In the genomic region with DNA sequence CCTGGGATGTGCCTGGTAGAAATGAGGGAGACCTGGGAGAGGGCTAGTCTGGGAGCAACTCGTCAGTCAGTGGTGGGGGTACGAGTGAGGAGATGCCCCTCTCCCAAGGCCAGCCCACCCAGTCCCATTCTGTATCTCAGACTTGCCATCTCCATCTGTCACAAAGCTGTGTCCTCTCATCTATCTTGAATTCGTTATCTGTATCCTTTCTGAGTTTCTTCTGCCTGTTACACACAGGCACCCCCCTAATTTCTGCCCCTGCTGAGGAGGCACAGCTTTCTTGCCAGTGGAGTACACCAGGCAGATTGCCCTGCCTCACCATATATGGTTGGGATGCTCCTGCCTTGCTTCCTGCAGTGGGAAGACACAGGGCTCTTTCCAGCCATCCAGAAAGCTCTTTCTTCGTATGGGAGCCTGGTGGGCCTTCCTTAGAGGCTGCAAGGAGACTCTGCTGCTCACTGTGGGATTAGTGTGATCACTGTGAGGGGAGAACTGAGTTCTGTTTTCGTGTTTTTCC, we compare ENCODE assay signal across 14 mouse cellular contexts. TPM values are rescaled to one million over a fixed set of nuclear protein-coding genes. Genes with fewer than 3 reads are reported as not detected.
DNase-seq lines count a peak whose midpoint lies in the region; ATAC-seq and TF ChIP-seq lines count a peak whose summit lies in the region.
"Had no signal": no experiment of that assay in that cellular context is flagged by ENCODE, and none has a peak within 500 bp of the region (broad histone marks: within the 10 kb centered on the region; RNA-seq: fewer than 3 reads in every experiment).

No protein-coding gene starts in this region.

- no peak overlapping the region for H3K9ac ChIP-seq in hindbrain, embryonic 11.5 days (ENCODE audit: low read depth, low read length)
- no peak overlapping the region for H3K9ac ChIP-seq in midbrain, embryonic 15.5 days
- H3K9ac ChIP-seq: liver, embryonic 15.5 days; midbrain, embryonic 13.5 days had no signal

- no peak for TF ChIP-seq POLR2A in olfactory bulb, adult 2 months (IDR thresholded peaks at IDR 0.05; ENCODE audit: insufficient read depth, low read depth, low read length)

- no peak overlapping the region for H3K4me2 ChIP-seq in hindbrain, embryonic 11.5 days (replicated peaks; ENCODE audit: low read depth, low read length)
- no peak overlapping the region for H3K4me2 ChIP-seq in midbrain, embryonic 15.5 days
- H3K4me2 ChIP-seq: liver, embryonic 15.5 days; midbrain, embryonic 13.5 days had no signal

- H3K27me3 ChIP-seq in hindbrain, embryonic 10.5 days (ENCODE audit: insufficient read depth, poor library complexity, severe bottlenecking), result no peaks in the 10 kb centered on the region
- no peaks in the 10 kb centered on the region for H3K27me3 ChIP-seq in hindbrain, embryonic 11.5 days (ENCODE audit: control insufficient read depth, insufficient read depth, low read length)
- no peaks in the 10 kb centered on the region for H3K27me3 ChIP-seq in midbrain, embryonic 15.5 days (replicated peaks)
- no peaks in the 10 kb centered on the region for H3K27me3 ChIP-seq in midbrain, embryonic 10.5 days (ENCODE audit: low read depth, poor library complexity, severe bottlenecking)
- H3K27me3 ChIP-seq: liver, embryonic 15.5 days; midbrain, embryonic 13.5 days had no signal

- no peak for ATAC-seq in hindbrain, embryonic 11.5 days (ENCODE audit: low FRiP score)
- ATAC-seq in midbrain, embryonic 15.5 days (replicated peaks), result 0 out of 2 replicates have a peak, but pooled peaks have one; percentile 21
- ATAC-seq: midbrain, embryonic 13.5 days had no signal

- H3K9me3 ChIP-seq in hindbrain, embryonic 10.5 days, result no peaks in the 10 kb centered on the region
- no peaks in the 10 kb centered on the region for H3K9me3 ChIP-seq in hindbrain, embryonic 11.5 days (ENCODE audit: control insufficient read depth, low read length)
- no peaks in the 10 kb centered on the region for H3K9me3 ChIP-seq in midbrain, embryonic 15.5 days
- H3K9me3 ChIP-seq in midbrain, embryonic 10.5 days (replicated peaks), result no peaks in the 10 kb centered on the region
- H3K9me3 ChIP-seq: limb, embryonic 10.5 days; liver, embryonic 15.5 days; midbrain, embryonic 13.5 days had no signal

- peaks cover 36% of the 10 kb centered on the region for H3K4me1 ChIP-seq in hindbrain, embryonic 10.5 days (replicated peaks)
- peaks cover 2% of the 10 kb centered on the region; the same call in 1 of the 2 replicates for H3K4me1 ChIP-seq in hindbrain, embryonic 11.5 days (replicated peaks; ENCODE audit: control insufficient read depth, insufficient read depth, low read length)
- peaks cover 24% of the 10 kb centered on the region; the same call in 1 of the 2 replicates for H3K4me1 ChIP-seq in midbrain, embryonic 15.5 days
- H3K4me1 ChIP-seq in midbrain, embryonic 10.5 days, result peaks cover 20% of the 10 kb centered on the region
- H3K4me1 ChIP-seq in olfactory bulb, adult 2 months (ENCODE audit: control insufficient read depth, insufficient read depth, low read length), result peaks cover 24% of the 10 kb centered on the region
- H3K4me1 ChIP-seq: limb, embryonic 10.5 days had no signal

- no peak overlapping the region for H3K4me3 ChIP-seq in hindbrain, embryonic 10.5 days
- no peak overlapping the region for H3K4me3 ChIP-seq in hindbrain, embryonic 11.5 days (ENCODE audit: low read depth, low read length)
- no peak overlapping the region for H3K4me3 ChIP-seq in midbrain, embryonic 15.5 days
- H3K4me3 ChIP-seq in midbrain, embryonic 10.5 days, result no peak overlapping the region
- H3K4me3 ChIP-seq in olfactory bulb, adult 2 months (ENCODE audit: insufficient read depth, low read depth, low read length), result no peak overlapping the region
- H3K4me3 ChIP-seq: limb, embryonic 10.5 days; liver, embryonic 15.5 days; midbrain, embryonic 13.5 days had no signal

- 81% methylated on average over 5 of the region's 5 CpGs for WGBS in hindbrain, embryonic 10.5 days
- 79% methylated on average over 5 of the region's 5 CpGs for WGBS in hindbrain, embryonic 11.5 days
- 71% methylated on average over 5 of the region's 5 CpGs for WGBS in midbrain, embryonic 15.5 days
- 81% methylated on average over 5 of the region's 5 CpGs for WGBS in midbrain, embryonic 10.5 days
- 50% methylated on average over 5 of the region's 5 CpGs for WGBS in olfactory bulb, adult 2 months

- H3K27ac ChIP-seq in hindbrain, embryonic 10.5 days, result peak overlapping the region; percentile 63
- H3K27ac ChIP-seq in hindbrain, embryonic 11.5 days (ENCODE audit: low read depth, low read length), result no peak overlapping the region
- H3K27ac ChIP-seq in midbrain, embryonic 15.5 days, result no peak overlapping the region
- H3K27ac ChIP-seq in midbrain, embryonic 10.5 days (replicated peaks), result no peak overlapping the region
- 0 out of 2 replicates have a peak overlapping the region, but pooled peaks have one; percentile 8 for H3K27ac ChIP-seq in olfactory bulb, adult 2 months (ENCODE audit: insufficient read depth, low read depth, low read length)
- H3K27ac ChIP-seq: limb, embryonic 10.5 days; liver, embryonic 15.5 days; midbrain, embryonic 13.5 days had no signal

- TF ChIP-seq CTCF in olfactory bulb, adult 2 months (IDR thresholded peaks at IDR 0.05; ENCODE audit: insufficient read depth, low read depth, low read length), result no peak

- H3K36me3 ChIP-seq in hindbrain, embryonic 10.5 days, result peaks cover 29% of the 10 kb centered on the region
- no peaks in the 10 kb centered on the region for H3K36me3 ChIP-seq in hindbrain, embryonic 11.5 days (ENCODE audit: control insufficient read depth, insufficient read depth, low read length)
- no peaks in the 10 kb centered on the region for H3K36me3 ChIP-seq in midbrain, embryonic 15.5 days (replicated peaks)
- H3K36me3 ChIP-seq in midbrain, embryonic 10.5 days, result peaks cover 26% of the 10 kb centered on the region
- H3K36me3 ChIP-seq: liver, embryonic 15.5 days had no signal

- peak; percentile 53 to 58 for DNase-seq in cerebellum, postnatal 25 days
- DNase-seq in cerebellum, adult 11 months, result no peak
- no peak for DNase-seq in hindbrain, embryonic 10.5 days (ENCODE audit: low spot score)
- no peak for DNase-seq in hindbrain, embryonic 11.5 days (ENCODE audit: low spot score)
- DNase-seq in midbrain, embryonic 10.5 days (ENCODE audit: low spot score), result no peak
- DNase-seq in spleen, postnatal 4 days (ENCODE audit: low spot score in 2 of 2), result no peak
- DNase-seq: B cell, adult 2 months; kidney, postnatal 10 days; thymus, postnatal 25 days had no signal

RNA-seq across cellular contexts. Expression of a gene that starts 12.7 kb away (rescaled TPM):
- 31.8 and 32.0 TPM in 2 replicates for polyA plus RNA-seq in hindbrain, embryonic 10.5 days (2016; fragmentation: Nextera tagmentation; extraction: Ambion mirVana)
- 26.9 and 29.5 TPM in 2 replicates for polyA plus RNA-seq in hindbrain, embryonic 11.5 days (2014; fragmentation: Nextera tagmentation; extraction: Ambion mirVana)
- polyA plus RNA-seq in midbrain, embryonic 15.5 days (2015; fragmentation: Nextera tagmentation; extraction: Ambion mirVana), result 28.3 and 29.2 TPM in 2 replicates
- 29.7 and 33.9 TPM in 2 replicates for polyA plus RNA-seq in midbrain, embryonic 10.5 days (2016; fragmentation: Nextera tagmentation; extraction: Ambion mirVana)
- 48.0 TPM in 1 of 2 replicates, not detected in the other for polyA plus RNA-seq in olfactory bulb, adult 2 months (2012; ENCODE audit: insufficient read depth, insufficient read length, low replicate concordance, missing spikeins)

RNA-seq across cellular contexts. Expression of a gene that starts 33.9 kb away (rescaled TPM):
- polyA plus RNA-seq in hindbrain, embryonic 10.5 days (2016; fragmentation: Nextera tagmentation; extraction: Ambion mirVana), result 0.98 TPM in 2 replicates
- 0.56 and 1.1 TPM in 2 replicates for polyA plus RNA-seq in hindbrain, embryonic 11.5 days (2014; fragmentation: Nextera tagmentation; extraction: Ambion mirVana)
- polyA plus RNA-seq in midbrain, embryonic 15.5 days (2015; fragmentation: Nextera tagmentation; extraction: Ambion mirVana), result 3.1 TPM in 2 replicates
- 1.1 and 1.5 TPM in 2 replicates for polyA plus RNA-seq in midbrain, embryonic 10.5 days (2016; fragmentation: Nextera tagmentation; extraction: Ambion mirVana)
- not detected in 2 replicates for polyA plus RNA-seq in olfactory bulb, adult 2 months (2012; ENCODE audit: insufficient read depth, insufficient read length, low replicate concordance, missing spikeins)

Comparison
In these comparisons a context has a peak if more than half of its experiments do, and no peak if none do; other contexts are left out.
1. DNase-seq: peak in cerebellum, postnatal 25 days (2 of 2); none in cerebellum, adult 11 months (single experiment), hindbrain, embryonic 10.5 days (single experiment), hindbrain, embryonic 11.5 days (single experiment), midbrain, embryonic 10.5 days (single experiment) and spleen, postnatal 4 days (0 of 2).
2. H3K27ac ChIP-seq: peak in hindbrain, embryonic 10.5 days (single experiment) and olfactory bulb, adult 2 months (single experiment); none in hindbrain, embryonic 11.5 days (single experiment), midbrain, embryonic 15.5 days (single experiment) and midbrain, embryonic 10.5 days (single experiment).